Mouse (Mus musculus) intestine, postnatal 0 days (tissue): ENCODE data around the gene Mdp1. TPM values are rescaled to one million over a fixed set of nuclear protein-coding genes. Genes with fewer than 3 reads are reported as not detected.

ENCODE experiments used
- ATAC-seq: fragments of 200-750 bp; cut with Nextera tagmentation; 2 replicates; pipeline ENCODE4 v1.8.0; 2017; ENCODE audit warnings: mild to moderate bottlenecking, moderate TSS enrichment, moderate library complexity
- H3K27ac ChIP-seq: fragments of 300-500 bp; sonication (generic); 2 replicates; pipeline ENCODE4 v1.5.1; 2014; ENCODE audit warnings: mild to moderate bottlenecking, low read depth, low read length, moderate library complexity
- H3K27me3 ChIP-seq: fragments of 300-500 bp; sonication (generic); replicated peaks from 2 replicates; pipeline ENCODE4 v1.6.1; 2014; ENCODE audit warnings: low read length, mixed read lengths; ENCODE audit not compliant: control insufficient read depth, insufficient read depth
- H3K36me3 ChIP-seq: fragments of 300-500 bp; sonication (generic); 2 replicates; pipeline ENCODE4 v1.6.1; 2014; ENCODE audit warnings: mild to moderate bottlenecking, moderate library complexity; ENCODE audit not compliant: control insufficient read depth, insufficient read depth
- H3K4me1 ChIP-seq: fragments of 300-500 bp; sonication (generic); replicated peaks from 2 replicates; pipeline ENCODE4 v1.6.1; 2014; ENCODE audit warnings: antibody characterized with exemption, low read length, mixed read lengths; ENCODE audit not compliant: control insufficient read depth, insufficient read depth
- H3K4me2 ChIP-seq: fragments of 300-500 bp; sonication (generic); replicated peaks from 2 replicates; pipeline ENCODE4 v1.6.1; 2014; ENCODE audit warnings: low read depth, mild to moderate bottlenecking, moderate library complexity
- H3K4me3 ChIP-seq: fragments of 300-500 bp; sonication (generic); 2 replicates; pipeline ENCODE4 v1.5.1; 2014; ENCODE audit warnings: low read depth, low read length
- H3K9ac ChIP-seq: fragments of 300-500 bp; sonication (generic); 2 replicates; pipeline ENCODE4 v1.6.1; 2014; ENCODE audit warnings: mild to moderate bottlenecking, low read depth, low read length
- H3K9me3 ChIP-seq: fragments of 300-500 bp; sonication (generic); 2 replicates; pipeline ENCODE4 v1.6.1; 2016; ENCODE audit warnings: mixed run types; ENCODE audit not compliant: control insufficient read depth
- CTCF ChIP-seq: sonication (generic); IDR thresholded peaks from 2 replicates; pipeline ENCODE4 v1.5.1; 2016; ENCODE audit warnings: low read depth, mild to moderate bottlenecking, control low read depth, antibody characterized with exemption, moderate library complexity
- WGBS: fragments of 180-500 bp; shearing (Covaris S2); extraction: QIAGEN DNeasy Blood & Tissue Kit; methylation state at CpG from one replicate; pipeline ENCODE4 v1.1.7; 2014; 5-methylcytosine and 5-hydroxymethylcytosine counted together
- polyA plus RNA-seq: library from polyadenylated mRNA; unstranded; fragments of >200 nt; fragmentation: Nextera tagmentation; extraction: Ambion mirVana; gene quantifications from 2 replicates; pipeline ENCODE4 v1.2.1, GENCODE M21; 2015

The Mdp1 gene
- polyA plus RNA-seq, 1 experiment from 2014 or later = 85.1 TPM

DNA sequence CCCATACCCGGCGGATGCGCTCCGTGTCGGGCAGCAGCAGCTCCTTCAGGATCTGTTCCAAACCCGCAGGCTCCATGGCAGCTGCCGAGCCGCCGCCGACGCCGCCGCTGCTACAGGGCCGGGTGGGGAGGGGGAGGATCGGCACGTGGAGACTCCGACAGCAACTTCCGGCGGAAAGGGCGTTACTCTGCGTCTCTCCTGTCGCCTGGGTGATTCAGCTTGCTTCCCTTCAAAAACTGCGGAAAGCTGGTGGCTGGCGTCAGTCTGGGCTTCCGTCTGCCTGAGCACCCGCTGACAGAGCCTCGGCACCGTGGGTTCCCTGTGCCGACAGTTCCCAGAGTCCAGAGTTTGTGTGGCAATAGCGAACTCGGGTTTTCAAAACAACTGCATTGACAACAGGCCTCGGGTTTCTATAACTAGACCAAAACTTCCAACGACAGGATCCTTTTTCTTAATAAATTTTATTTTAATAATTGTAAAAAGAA, 24.7 kb downstream of the Mdp1 start, which contains the start of gene Ipo4:
Gene Ipo4 (minus strand): TSS at position 435 of the 485 bp plus-strand sequence.
- Histone ChIP-seq H3K4me3 (peak within 1 kb of the TSS; percentile 58), H3K36me3 (peaks cover 66% of the 10 kb centered on the region), H3K27me3 (no peaks in the 10 kb centered on the region), H3K9me3 (no peaks in the 10 kb centered on the region), H3K4me1 (peaks cover 5% of the 10 kb centered on the region; the same call in 1 of the 2 replicates), H3K9ac (peak within 1 kb of the TSS; percentile 68), H3K27ac (0 out of 2 replicates have a peak within 1 kb of the TSS, but pooled peaks have one; percentile 15), H3K4me2 (peak within 1 kb of the TSS; percentile 98)
- ATAC-seq = peak; percentile 71
- no peak for TF ChIP-seq CTCF
- WGBS = 1% methylated on average over 33 of the region's 33 CpGs

DNA sequence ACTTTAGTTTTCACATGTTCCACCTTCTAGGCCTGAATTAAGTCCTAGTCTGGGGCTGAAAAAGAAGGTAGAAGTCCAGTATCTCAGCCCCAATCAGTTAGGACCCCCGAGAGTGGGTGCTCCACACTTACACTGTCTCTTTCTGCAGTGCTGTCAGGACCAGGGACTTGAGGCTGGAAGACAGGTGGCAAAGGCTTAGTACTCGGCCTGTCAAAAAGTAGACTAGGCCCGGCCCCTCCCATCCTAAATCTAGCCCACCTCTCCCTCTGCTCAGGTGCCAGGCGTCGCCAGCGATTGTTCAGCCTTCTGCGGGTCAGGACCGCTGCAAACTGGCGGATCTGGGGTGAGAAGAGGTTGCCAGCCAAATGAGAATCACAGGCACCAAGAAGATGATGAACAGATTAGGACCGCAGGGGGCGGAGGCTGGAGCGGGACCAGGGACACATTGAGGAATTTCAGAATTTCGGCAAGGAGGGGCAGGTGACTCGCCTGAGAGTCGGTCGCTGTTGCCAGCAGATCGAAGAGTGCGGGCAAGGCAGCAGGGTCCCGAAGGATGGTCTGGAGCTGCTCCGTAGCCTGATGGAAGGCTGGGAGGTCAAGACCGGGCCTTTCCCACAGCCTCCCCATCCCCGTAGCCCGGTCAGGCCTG, 25.3 kb downstream of the Mdp1 start:
- Histone ChIP-seq H3K4me2 (peak overlapping the region; percentile 98), H3K9ac (peak overlapping the region; percentile 68), H3K36me3 (peaks cover 66% of the 10 kb centered on the region), H3K27me3 (no peaks in the 10 kb centered on the region), H3K4me3 (peak overlapping the region; percentile 58), H3K27ac (0 out of 2 replicates have a peak overlapping the region, but pooled peaks have one; percentile 15), H3K9me3 (no peaks in the 10 kb centered on the region), H3K4me1 (peaks cover 5% of the 10 kb centered on the region; the same call in 1 of the 2 replicates)
- peak; percentile 15; the same call in 1 of the 2 replicates for TF ChIP-seq CTCF
- 5% methylated on average over 23 of the region's 23 CpGs for WGBS
- peak; percentile 28 for ATAC-seq

DNA sequence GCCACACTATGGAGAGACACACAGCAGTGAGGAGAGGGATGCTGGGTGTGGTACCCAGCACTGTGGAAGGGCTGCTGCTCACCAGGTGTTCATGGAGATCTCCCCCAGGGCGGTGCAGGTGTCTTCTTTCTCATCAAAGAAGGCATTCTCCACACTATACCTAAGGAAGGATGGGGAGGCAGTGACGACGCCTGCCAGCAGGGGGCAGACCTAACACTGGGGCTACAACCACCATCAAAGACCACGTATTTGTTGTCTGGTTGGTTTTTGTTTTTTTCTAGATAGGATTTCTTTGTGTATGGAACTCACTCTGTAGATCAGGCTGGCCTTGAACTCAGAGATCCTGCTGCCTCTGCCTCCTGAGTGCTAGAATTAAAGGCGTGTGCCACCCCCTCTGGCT, 31.0 kb downstream of the Mdp1 start:
- no peak overlapping the region for H3K4me2 ChIP-seq
- H3K9me3 ChIP-seq = no peaks in the 10 kb centered on the region
- no peak overlapping the region for H3K27ac ChIP-seq
- WGBS = 50% methylated on average over 5 of the region's 5 CpGs
- H3K4me1 ChIP-seq = no peaks in the 10 kb centered on the region
- H3K9ac ChIP-seq = no peak overlapping the region
- no peak for ATAC-seq
- H3K36me3 ChIP-seq = peaks cover 92% of the 10 kb centered on the region
- TF ChIP-seq CTCF = peak; percentile 88
- no peak overlapping the region for H3K4me3 ChIP-seq
- no peaks in the 10 kb centered on the region for H3K27me3 ChIP-seq

DNA sequence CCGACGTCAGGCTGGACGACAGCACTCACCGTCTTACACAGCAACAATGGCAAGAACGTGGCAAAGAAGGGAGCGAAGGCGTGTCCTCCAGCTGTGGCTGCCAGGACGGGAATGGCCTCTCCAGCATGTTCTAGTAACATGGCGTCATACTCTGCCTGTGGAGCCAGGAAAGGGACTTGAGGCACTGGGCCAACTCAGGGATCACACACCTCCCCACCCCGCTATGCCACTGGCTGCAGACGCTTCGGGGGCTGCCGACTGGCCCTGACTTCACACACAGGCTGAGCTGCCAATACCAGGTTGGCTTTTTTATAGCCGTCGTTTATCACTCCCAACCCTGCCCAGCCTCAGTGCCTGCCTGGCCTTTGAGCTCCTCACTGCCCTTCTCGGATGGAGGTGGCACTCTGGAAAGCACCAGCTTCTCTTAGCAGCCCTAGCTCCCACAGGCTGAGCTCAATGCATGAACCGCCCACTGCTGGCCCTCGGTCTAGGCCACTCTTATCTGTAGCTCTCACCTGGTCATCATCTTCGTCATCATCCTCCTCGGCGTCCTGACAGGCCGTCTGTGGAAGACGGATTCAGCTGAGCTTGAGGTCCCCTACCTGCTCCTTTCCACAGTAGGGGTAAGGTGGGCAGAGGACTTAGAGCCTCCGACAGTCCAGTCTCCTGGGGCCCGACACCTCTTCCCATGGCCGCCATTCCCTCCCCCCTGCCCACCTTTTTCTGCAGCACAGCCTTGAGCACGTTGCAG, 32.1 kb downstream of the Mdp1 start:
- Histone ChIP-seq H3K9me3 (no peaks in the 10 kb centered on the region), H3K36me3 (peaks cover 83% of the 10 kb centered on the region), H3K4me1 (no peaks in the 10 kb centered on the region), H3K4me2 (no peak overlapping the region), H3K27me3 (no peaks in the 10 kb centered on the region), H3K4me3 (no peak overlapping the region), H3K27ac (0 out of 2 replicates have a peak overlapping the region, but pooled peaks have one; percentile 7), H3K9ac (no peak overlapping the region)
- no peak for TF ChIP-seq CTCF
- WGBS = 75% methylated on average over 27 of the region's 27 CpGs
- ATAC-seq = no peak

GRCm38 (mm10) chr14:55618486-55619195, 41.7 kb downstream of the Mdp1 start:
- no peaks in the 10 kb centered on the region for H3K9me3 ChIP-seq
- no peaks in the 10 kb centered on the region for H3K27me3 ChIP-seq
- H3K27ac ChIP-seq = no peak overlapping the region
- ATAC-seq = no peak
- peaks cover 2% of the 10 kb centered on the region; the same call in 1 of the 2 replicates for H3K36me3 ChIP-seq
- peak overlapping the region; percentile 59 for H3K4me2 ChIP-seq
- no peak for TF ChIP-seq CTCF
- H3K4me3 ChIP-seq = peak overlapping the region; percentile 34
- 0 out of 2 replicates have a peak, but pooled peaks cover 4% of the 10 kb centered on the region for H3K4me1 ChIP-seq
- peak overlapping the region; percentile 40 for H3K9ac ChIP-seq
- 26% methylated on average over 22 of the region's 22 CpGs for WGBS
